Mouse (Mus musculus) midbrain, embryonic 12.5 days (tissue): ENCODE results near the gene Rtn2. TPM values are rescaled to one million over a fixed set of nuclear protein-coding genes. Genes with fewer than 3 reads are reported as not detected.
A peak's percentile ranks its signal among the peaks of the same experiment; 100 is the strongest.
"Not testable (repeated sequence)": the region's sequence is repeated elsewhere in the genome, so short reads cannot be mapped to it uniquely, and the experiment has no call there.

Source experiments
- ATAC-seq: fragments of 200-750 bp; cut with Nextera tagmentation; 2 replicates; pipeline ENCODE4 v1.8.0; 2017; ENCODE audit warnings: low read depth, moderate TSS enrichment, moderate library complexity; ENCODE audit not compliant: low FRiP score
- H3K27ac ChIP-seq: fragments of 300-500 bp; sonication (generic); replicated peaks from 2 replicates; pipeline ENCODE4 v1.5.1; 2016; ENCODE audit warnings: mild to moderate bottlenecking
- H3K27me3 ChIP-seq: fragments of 300-500 bp; sonication (generic); 2 replicates; pipeline ENCODE4 v1.6.1; 2016; ENCODE audit warnings: mild to moderate bottlenecking
- H3K36me3 ChIP-seq: fragments of 300-500 bp; sonication (generic); 2 replicates; pipeline ENCODE4 v1.6.1; 2016
- H3K4me1 ChIP-seq: fragments of 300-500 bp; sonication (generic); 2 replicates; pipeline ENCODE4 v1.6.1; 2016
- H3K4me2 ChIP-seq: fragments of 300-500 bp; sonication (generic); replicated peaks from 2 replicates; pipeline ENCODE4 v1.6.1; 2016; ENCODE audit warnings: mild to moderate bottlenecking, moderate library complexity
- H3K4me3 ChIP-seq: fragments of 300-500 bp; sonication (generic); 2 replicates; pipeline ENCODE4 v1.5.1; 2016; ENCODE audit warnings: mild to moderate bottlenecking
- H3K9ac ChIP-seq: fragments of 300-500 bp; sonication (generic); replicated peaks from 2 replicates; pipeline ENCODE4 v1.6.1; 2016; ENCODE audit warnings: mild to moderate bottlenecking, moderate library complexity
- H3K9me3 ChIP-seq: fragments of 300-500 bp; sonication (generic); 2 replicates; pipeline ENCODE4 v1.6.1; 2016; ENCODE audit warnings: mild to moderate bottlenecking
- WGBS: fragments of 180-500 bp; shearing (Covaris S2); methylation state at CpG from one replicate; pipeline ENCODE4 v1.1.7; 2016; 5-methylcytosine and 5-hydroxymethylcytosine counted together
- polyA plus RNA-seq: library from polyadenylated mRNA; unstranded; fragments of >200 nt; fragmentation: Nextera tagmentation; extraction: Ambion mirVana; gene quantifications from 2 replicates; pipeline ENCODE4 v1.2.1, GENCODE M21; 2016

Rtn2 gene
- polyA plus RNA-seq, 1 experiment from 2014 or later = 74.6 TPM

GRCm38 (mm10) chr7:19269721-19270441 is 12.5 kb upstream of the Rtn2 start:
- H3K27ac ChIP-seq = peak overlapping the region; percentile 30; the same call in 1 of the 2 replicates
- peak overlapping the region; percentile 58 for H3K9ac ChIP-seq
- no peak for ATAC-seq
- peaks cover 34% of the 10 kb centered on the region for H3K4me1 ChIP-seq
- no peaks in the 10 kb centered on the region for H3K9me3 ChIP-seq
- H3K36me3 ChIP-seq = 0 out of 2 replicates have a peak, but pooled peaks cover 3% of the 10 kb centered on the region
- peak overlapping the region; percentile 98 for H3K4me2 ChIP-seq
- WGBS = 3% methylated on average over 19 of the region's 19 CpGs
- H3K4me3 ChIP-seq = peak overlapping the region; percentile 81
- H3K27me3 ChIP-seq = no peaks in the 10 kb centered on the region

GRCm38 (mm10) chr7:19270509-19271237 is 11.8 kb upstream of the Rtn2 start:
- Histone ChIP-seq H3K4me3 (peak overlapping the region; percentile 81), H3K27ac (peak overlapping the region; percentile 42; the same call in 1 of the 2 replicates), H3K36me3 (0 out of 2 replicates have a peak, but pooled peaks cover 3% of the 10 kb centered on the region), H3K4me2 (peak overlapping the region; percentile 98), H3K9ac (peak overlapping the region; percentile 84), H3K27me3 (no peaks in the 10 kb centered on the region), H3K9me3 (no peaks in the 10 kb centered on the region), H3K4me1 (peaks cover 34% of the 10 kb centered on the region)
- 1% methylated on average over 20 of the region's 21 CpGs for WGBS
- ATAC-seq = no peak

- WGBS = under 1% methylated on average over 62 of the region's 62 CpGs
- Histone ChIP-seq H3K4me1 (peaks cover 29% of the 10 kb centered on the region), H3K9me3 (no peaks in the 10 kb centered on the region), H3K4me3 (peak within 1 kb of the TSS; percentile 81), H3K27ac (peak within 1 kb of the TSS; percentile 70), H3K36me3 (no peaks in the 10 kb centered on the region), H3K4me2 (peak within 1 kb of the TSS; percentile 98), H3K9ac (peak within 1 kb of the TSS; percentile 84), H3K27me3 (no peaks in the 10 kb centered on the region)
- ATAC-seq = peak; percentile 63
Observed at GRCm38 (mm10) chr7:19271238-19272172, 10.9 kb upstream of the Rtn2 start, which contains the start of gene Vasp. Vasp (minus strand) TSS chr7:19271817.

- Histone ChIP-seq H3K4me1 (peaks cover 26% of the 10 kb centered on the region), H3K9me3 (no peaks in the 10 kb centered on the region), H3K27me3 (0 out of 2 replicates have a peak, but pooled peaks cover 5% of the 10 kb centered on the region), H3K4me3 (peak overlapping the region; percentile 81), H3K36me3 (no peaks in the 10 kb centered on the region), H3K9ac (peak overlapping the region; percentile 84), H3K4me2 (peak overlapping the region; percentile 98), H3K27ac (peak overlapping the region; percentile 70)
- 1% methylated on average over 34 of the region's 36 CpGs for WGBS
- ATAC-seq = peak; percentile 79
Observed at GRCm38 (mm10) chr7:19272173-19272764, 10.2 kb upstream of the Rtn2 start.

- H3K27ac ChIP-seq = no peak overlapping the region
- no peak overlapping the region for H3K4me3 ChIP-seq
- ATAC-seq = no peak
- peaks cover 11% of the 10 kb centered on the region; the same call in 1 of the 2 replicates for H3K4me1 ChIP-seq
- no peak overlapping the region for H3K9ac ChIP-seq
- 52% methylated on average over 4 of the region's 4 CpGs for WGBS
- H3K27me3 ChIP-seq = peaks cover 43% of the 10 kb centered on the region
- H3K9me3 ChIP-seq = no peaks in the 10 kb centered on the region
- no peaks in the 10 kb centered on the region for H3K36me3 ChIP-seq
- no peak overlapping the region for H3K4me2 ChIP-seq
Observed at GRCm38 (mm10) chr7:19276253-19276652, 6.2 kb upstream of the Rtn2 start.

- peak overlapping the region; percentile 41 for H3K4me2 ChIP-seq
- no peak overlapping the region for H3K9ac ChIP-seq
- 3% methylated on average over 34 of the region's 34 CpGs for WGBS
- no peaks in the 10 kb centered on the region for H3K9me3 ChIP-seq
- peaks cover 47% of the 10 kb centered on the region for H3K27me3 ChIP-seq
- H3K27ac ChIP-seq = no peak overlapping the region
- H3K36me3 ChIP-seq = no peaks in the 10 kb centered on the region
- ATAC-seq = no peak
- H3K4me3 ChIP-seq = peak overlapping the region; percentile 33
- H3K4me1 ChIP-seq = peaks cover 20% of the 10 kb centered on the region
Observed at GRCm38 (mm10) chr7:19279052-19279451, 3.4 kb upstream of the Rtn2 start.

- no peaks in the 10 kb centered on the region for H3K9me3 ChIP-seq
- no peaks in the 10 kb centered on the region for H3K36me3 ChIP-seq
- no peak for ATAC-seq
- H3K27me3 ChIP-seq = peaks cover 47% of the 10 kb centered on the region
- under 1% methylated on average over 46 of the region's 46 CpGs for WGBS
- no peak within 1 kb of the TSS for H3K9ac ChIP-seq
- no peak within 1 kb of the TSS for H3K27ac ChIP-seq
- H3K4me2 ChIP-seq = peak within 1 kb of the TSS; percentile 41
- H3K4me1 ChIP-seq = peaks cover 21% of the 10 kb centered on the region
- peak within 1 kb of the TSS; percentile 33 for H3K4me3 ChIP-seq
Observed at GRCm38 (mm10) chr7:19279581-19280114, 2.8 kb upstream of the Rtn2 start, which contains the start of gene Ppm1n. Ppm1n (minus strand) TSS chr7:19280064.

- Histone ChIP-seq H3K27me3 (peaks cover 47% of the 10 kb centered on the region), H3K4me3 (peak overlapping the region; percentile 90), H3K4me1 (peaks cover 26% of the 10 kb centered on the region), H3K4me2 (peak overlapping the region; percentile 76)
- not testable (repeated sequence) for H3K9me3 ChIP-seq, H3K9ac ChIP-seq, ATAC-seq, H3K36me3 ChIP-seq, H3K27ac ChIP-seq
- 40% methylated on average over 6 of the region's 6 CpGs for WGBS
Observed at GRCm38 (mm10) chr7:19281680-19282304, 632 bp upstream of the Rtn2 start.

- peaks cover 26% of the 10 kb centered on the region for H3K4me1 ChIP-seq
- peak overlapping the region; percentile 90 for H3K4me3 ChIP-seq
- 1% methylated on average over 35 of the region's 35 CpGs for WGBS
- no peaks in the 10 kb centered on the region for H3K9me3 ChIP-seq
- H3K4me2 ChIP-seq = peak overlapping the region; percentile 76
- H3K27me3 ChIP-seq = peaks cover 37% of the 10 kb centered on the region
- H3K9ac ChIP-seq = peak overlapping the region; percentile 97
- peaks cover 19% of the 10 kb centered on the region for H3K36me3 ChIP-seq
- peak overlapping the region; percentile 89 for H3K27ac ChIP-seq
- peak; percentile 82 for ATAC-seq
Observed at GRCm38 (mm10) chr7:19282791-19283405, 474 bp downstream of the Rtn2 start.

GRCm38 (mm10) chr7:19283406-19283804 is 981 bp downstream of the Rtn2 start:
- H3K27ac ChIP-seq = peak overlapping the region; percentile 0; the same call in 1 of the 2 replicates
- no peak for ATAC-seq

More at GRCm38 (mm10) chr7:19283406-19283804, 981 bp downstream of the Rtn2 start:
- Histone ChIP-seq H3K27me3 (peaks cover 32% of the 10 kb centered on the region), H3K9ac (peak overlapping the region; percentile 97), H3K4me2 (peak overlapping the region; percentile 76), H3K4me3 (peak overlapping the region; percentile 90), H3K36me3 (peaks cover 23% of the 10 kb centered on the region), H3K4me1 (peaks cover 26% of the 10 kb centered on the region), H3K9me3 (no peaks in the 10 kb centered on the region)
- WGBS = 30% methylated on average over 14 of the region's 14 CpGs
